Mouse (Mus musculus) bone marrow macrophage, adult 2 months (primary cell): ENCODE data around the gene Heg1.

ENCODE experiments used
- CTCF ChIP-seq: IDR thresholded peaks from 2 replicates; pipeline ENCODE4 v1.5.1; 2012; ENCODE audit warnings: low read depth, mild to moderate bottlenecking, low read length, moderate library complexity
- POLR2A ChIP-seq: IDR thresholded peaks from 2 replicates; pipeline ENCODE4 v1.6.1; 2012; ENCODE audit warnings: mild to moderate bottlenecking, low read depth, low read length, borderline replicate concordance

GRCm38 (mm10) chr16:33669072-33669471 is 15.1 kb upstream of the Heg1 start:
- TF ChIP-seq CTCF (no peak), POLR2A (no peak)
